Mouse (Mus musculus) embryonic facial prominence, embryonic 11.5 days (tissue): Measurements from ENCODE around the gene Eef1a1. TPM values are rescaled to one million over a fixed set of nuclear protein-coding genes. Genes with fewer than 3 reads are reported as not detected.
A peak's percentile ranks its signal among the peaks of the same experiment; 100 is the strongest.
"Not testable (repeated sequence)": the region's sequence is repeated elsewhere in the genome, so short reads cannot be mapped to it uniquely, and the experiment has no call there.

Experiments used
- ATAC-seq: fragments of 200-750 bp; cut with Nextera tagmentation; replicated peaks from 2 replicates; pipeline ENCODE4 v1.8.0; 2017; ENCODE audit warnings: low read depth; ENCODE audit not compliant: insufficient number of reproducible peaks, low FRiP score, low TSS enrichment
- DNase-seq: peaks from one replicate; pipeline ENCODE4 v3.0.0-alpha.2; 2015; ENCODE audit warnings: low spot score
- H3K27ac ChIP-seq: fragments of 300-500 bp; sonication (generic); replicated peaks from 2 replicates; pipeline ENCODE4 v1.5.1; 2014; ENCODE audit warnings: mild to moderate bottlenecking, low read depth, low read length, control low read depth
- H3K27me3 ChIP-seq: fragments of 300-500 bp; sonication (generic); 2 replicates; pipeline ENCODE4 v1.6.1; 2014; ENCODE audit warnings: mild to moderate bottlenecking, low read length, moderate library complexity, mixed read lengths; ENCODE audit not compliant: control insufficient read depth, insufficient read depth
- H3K36me3 ChIP-seq: fragments of 300-500 bp; sonication (generic); replicated peaks from 2 replicates; pipeline ENCODE4 v1.6.1; 2014; ENCODE audit warnings: low read depth, mild to moderate bottlenecking, low read length, moderate library complexity, mixed read lengths; ENCODE audit not compliant: control insufficient read depth, insufficient read depth
- H3K4me1 ChIP-seq: fragments of 300-500 bp; sonication (generic); 2 replicates; pipeline ENCODE4 v1.6.1; 2014; ENCODE audit warnings: low read length, mixed read lengths; ENCODE audit not compliant: control insufficient read depth, insufficient read depth
- H3K4me2 ChIP-seq: fragments of 300-500 bp; sonication (generic); 2 replicates; pipeline ENCODE4 v1.6.1; 2014; ENCODE audit warnings: low read depth, mild to moderate bottlenecking, control low read depth, low read length, moderate library complexity
- H3K4me3 ChIP-seq: fragments of 300-500 bp; sonication (generic); 2 replicates; pipeline ENCODE4 v1.5.1; 2014; ENCODE audit warnings: low read depth, low read length, control low read depth
- H3K9ac ChIP-seq: fragments of 300-500 bp; sonication (generic); replicated peaks from 2 replicates; pipeline ENCODE4 v1.6.1; 2014; ENCODE audit warnings: mild to moderate bottlenecking, control low read depth, low read length
- H3K9me3 ChIP-seq: fragments of 300-500 bp; sonication (generic); replicated peaks from 2 replicates; pipeline ENCODE4 v1.6.1; 2016; ENCODE audit warnings: mild to moderate bottlenecking, low read length, inconsistent platforms, mixed read lengths; ENCODE audit not compliant: control insufficient read depth
- WGBS: fragments of 180-500 bp; shearing (Covaris S2); extraction: QIAGEN DNeasy Blood & Tissue Kit; methylation state at CpG from one replicate; pipeline ENCODE4 v1.1.7; 2014; 5-methylcytosine and 5-hydroxymethylcytosine counted together
- polyA plus RNA-seq: library from polyadenylated mRNA; unstranded; fragments of >200 nt; fragmentation: Nextera tagmentation; extraction: Ambion mirVana; gene quantifications from 2 replicates; pipeline ENCODE4 v1.2.1, GENCODE M21; 2014

Eef1a1 gene
- polyA plus RNA-seq, 1 experiment from 2014 or later = 5,291 TPM

- WGBS = 54% methylated on average over 1 of the region's 1 CpGs
These were observed 10.8 kb downstream of the Eef1a1 start for GRCm38 (mm10) chr9:78478009-78478605.

GRCm38 (mm10) chr9:78477021-78477551 lies 11.9 kb downstream of the Eef1a1 start:
- no peaks in the 10 kb centered on the region for H3K4me1 ChIP-seq
- no peaks in the 10 kb centered on the region for H3K27me3 ChIP-seq
- H3K4me3 ChIP-seq = no peak overlapping the region
- no peak overlapping the region for H3K27ac ChIP-seq
- no peaks in the 10 kb centered on the region for H3K9me3 ChIP-seq
- ATAC-seq (no peak), DNase-seq (peak; percentile 75)
- H3K4me2 ChIP-seq = no peak overlapping the region
- peaks cover 5% of the 10 kb centered on the region for H3K36me3 ChIP-seq
- H3K9ac ChIP-seq = no peak overlapping the region
- WGBS = 4% methylated on average over 5 of the region's 5 CpGs

More at GRCm38 (mm10) chr9:78478009-78478605, 10.8 kb downstream of the Eef1a1 start:
- ATAC-seq, H3K4me3 ChIP-seq, DNase-seq, H3K27me3 ChIP-seq, H3K4me1 ChIP-seq, H3K9me3 ChIP-seq, H3K36me3 ChIP-seq, H3K4me2 ChIP-seq, H3K27ac ChIP-seq: not testable (repeated sequence)
- 0 out of 2 replicates have a peak overlapping the region, but pooled peaks have one; percentile 9 for H3K9ac ChIP-seq

GRCm38 (mm10) chr9:78476531-78477020 lies 12.4 kb downstream of the Eef1a1 start:
- peaks cover 5% of the 10 kb centered on the region for H3K36me3 ChIP-seq
- no peak overlapping the region for H3K9ac ChIP-seq
- no peak overlapping the region for H3K4me2 ChIP-seq
- WGBS = 26% methylated on average over 1 of the region's 1 CpGs
- no peaks in the 10 kb centered on the region for H3K27me3 ChIP-seq
- DNase-seq (peak; percentile 55), ATAC-seq (0 out of 2 replicates have a peak, but pooled peaks have one; percentile 11)
- H3K4me1 ChIP-seq = no peaks in the 10 kb centered on the region
- H3K9me3 ChIP-seq = no peaks in the 10 kb centered on the region
- H3K27ac ChIP-seq = no peak overlapping the region
- no peak overlapping the region for H3K4me3 ChIP-seq

- 87% methylated on average over 4 of the region's 4 CpGs for WGBS
- H3K4me1 ChIP-seq = no peaks in the 10 kb centered on the region
- H3K9ac ChIP-seq = no peak overlapping the region
- no peaks in the 10 kb centered on the region for H3K9me3 ChIP-seq
- H3K4me2 ChIP-seq = no peak overlapping the region
- H3K4me3 ChIP-seq = no peak overlapping the region
- H3K36me3 ChIP-seq = peaks cover 5% of the 10 kb centered on the region
- ATAC-seq (no peak), DNase-seq (peak; percentile 39)
- no peak overlapping the region for H3K27ac ChIP-seq
- H3K27me3 ChIP-seq = no peaks in the 10 kb centered on the region
These were observed 13.1 kb downstream of the Eef1a1 start for GRCm38 (mm10) chr9:78475873-78476272.

- DNase-seq = no peak
- H3K9me3 ChIP-seq = no peaks in the 10 kb centered on the region
These were observed 13.6 kb downstream of the Eef1a1 start for GRCm38 (mm10) chr9:78475383-78475780.

GRCm38 (mm10) chr9:78474771-78475382 lies 14.1 kb downstream of the Eef1a1 start:
- H3K4me1 ChIP-seq = no peaks in the 10 kb centered on the region
- no peak for ATAC-seq
- H3K4me2 ChIP-seq = no peak overlapping the region
- peaks cover 5% of the 10 kb centered on the region for H3K36me3 ChIP-seq
- H3K9ac ChIP-seq = no peak overlapping the region
- no peak for DNase-seq
- H3K27ac ChIP-seq = no peak overlapping the region
- H3K9me3 ChIP-seq = no peaks in the 10 kb centered on the region
- WGBS = 90% methylated on average over 5 of the region's 5 CpGs
- no peak overlapping the region for H3K4me3 ChIP-seq
- H3K27me3 ChIP-seq = no peaks in the 10 kb centered on the region

More at GRCm38 (mm10) chr9:78475383-78475780, 13.6 kb downstream of the Eef1a1 start:
- H3K27me3 ChIP-seq = no peaks in the 10 kb centered on the region
- H3K9ac ChIP-seq = no peak overlapping the region
- no peak for ATAC-seq
- peaks cover 5% of the 10 kb centered on the region for H3K36me3 ChIP-seq
- no peak overlapping the region for H3K27ac ChIP-seq
- H3K4me1 ChIP-seq = no peaks in the 10 kb centered on the region
- WGBS = 92% methylated on average over 2 of the region's 2 CpGs
- H3K4me3 ChIP-seq = no peak overlapping the region
- H3K4me2 ChIP-seq = no peak overlapping the region

- Histone ChIP-seq H3K27me3 (no peaks in the 10 kb centered on the region), H3K9me3 (no peaks in the 10 kb centered on the region), H3K27ac (no peak overlapping the region), H3K4me3 (no peak overlapping the region), H3K4me1 (no peaks in the 10 kb centered on the region), H3K9ac (no peak overlapping the region), H3K36me3 (peaks cover 5% of the 10 kb centered on the region), H3K4me2 (no peak overlapping the region)
- DNase-seq (no peak), ATAC-seq (no peak)
- 78% methylated on average over 2 of the region's 2 CpGs for WGBS
These were observed 14.7 kb downstream of the Eef1a1 start for GRCm38 (mm10) chr9:78474270-78474669.

- Histone ChIP-seq H3K27me3 (no peaks in the 10 kb centered on the region), H3K9ac (no peak overlapping the region), H3K4me3 (no peak overlapping the region), H3K4me1 (no peaks in the 10 kb centered on the region), H3K27ac (no peak overlapping the region), H3K4me2 (no peak overlapping the region), H3K9me3 (no peaks in the 10 kb centered on the region), H3K36me3 (peaks cover 3% of the 10 kb centered on the region)
- DNase-seq (no peak), ATAC-seq (no peak)
- WGBS = 85% methylated on average over 8 of the region's 8 CpGs
These were observed 15.4 kb downstream of the Eef1a1 start for GRCm38 (mm10) chr9:78473588-78473987.
